Mouse (Mus musculus) urinary bladder, postnatal 10 days (tissue): ENCODE results near the gene Adpgk.
A peak's percentile ranks its signal among the peaks of the same experiment; 100 is the strongest.
"Not testable (repeated sequence)": the region's sequence is repeated elsewhere in the genome, so short reads cannot be mapped to it uniquely, and the experiment has no call there.

Experiments used
- DNase-seq: peaks from one replicate; pipeline ENCODE4 v3.0.0; 2022; ENCODE audit warnings: low spot score

The Adpgk gene

DNA sequence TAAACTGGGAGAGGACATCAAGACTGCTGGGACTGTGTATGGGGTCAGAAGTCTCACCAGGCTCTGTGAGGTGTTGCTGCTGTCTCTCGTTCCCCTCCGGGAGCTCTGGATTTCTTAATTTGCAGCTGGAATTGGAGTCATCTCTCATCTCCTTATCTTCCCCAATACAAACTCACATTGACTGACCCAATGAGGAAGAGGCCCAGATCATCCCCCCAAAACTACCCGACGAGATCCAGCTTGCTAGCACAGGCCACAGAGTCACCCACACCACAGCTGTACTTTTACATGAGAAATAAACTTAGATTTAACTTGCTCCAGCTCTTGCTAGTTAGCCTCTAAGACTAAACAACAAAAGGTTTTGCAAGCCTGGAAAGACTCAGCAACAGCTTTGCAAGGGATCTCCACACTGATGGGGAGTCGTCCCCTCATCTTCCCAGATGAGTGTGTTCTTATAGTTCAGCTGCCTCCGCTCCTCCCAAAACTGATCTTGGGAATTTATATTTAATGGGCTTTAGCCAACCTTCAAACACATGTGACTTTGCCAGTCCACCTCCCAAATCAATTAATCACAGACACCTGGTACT lies 1.7 kb upstream of the Adpgk start:
- no peak for DNase-seq

DNA sequence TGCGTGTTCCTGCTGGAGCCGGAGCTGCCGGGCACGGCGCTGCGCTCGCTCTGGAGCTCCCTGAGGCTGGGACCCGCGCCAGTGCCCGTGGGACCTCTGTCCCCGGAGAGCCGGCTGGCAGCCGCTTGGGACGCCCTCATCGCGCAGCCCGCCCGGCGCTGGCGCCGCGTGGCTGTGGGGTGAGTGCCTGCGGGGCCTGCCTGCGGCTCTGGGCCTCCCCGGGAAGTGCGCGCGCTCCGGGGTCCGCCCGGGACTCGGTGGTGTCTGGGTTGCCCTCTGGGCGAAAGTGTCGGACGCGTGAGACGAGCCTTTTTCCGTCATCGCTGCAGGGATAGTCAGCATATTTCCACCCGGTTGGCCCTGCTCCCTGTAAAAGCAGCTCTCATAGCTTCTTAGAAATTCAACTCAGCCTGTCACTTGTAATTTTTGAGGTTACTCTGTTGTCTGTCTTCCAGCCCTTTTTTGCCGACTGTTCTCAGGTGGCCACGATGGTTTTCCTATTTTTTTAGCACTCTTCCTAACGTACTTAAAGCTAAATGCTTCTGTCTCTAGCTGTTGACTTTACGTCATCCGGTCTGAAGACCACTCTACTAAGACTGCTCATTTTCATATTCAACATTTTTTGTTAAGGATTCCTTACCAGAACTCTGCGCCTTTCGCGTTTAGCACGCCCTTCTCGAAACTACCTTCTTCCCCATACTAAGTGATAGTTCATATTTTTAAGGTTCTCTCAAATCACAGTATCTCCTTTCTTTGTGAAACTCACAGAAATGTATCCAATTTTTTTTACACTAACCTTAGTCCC lies 532 bp downstream of the Adpgk start:
- DNase-seq, result no peak

DNA sequence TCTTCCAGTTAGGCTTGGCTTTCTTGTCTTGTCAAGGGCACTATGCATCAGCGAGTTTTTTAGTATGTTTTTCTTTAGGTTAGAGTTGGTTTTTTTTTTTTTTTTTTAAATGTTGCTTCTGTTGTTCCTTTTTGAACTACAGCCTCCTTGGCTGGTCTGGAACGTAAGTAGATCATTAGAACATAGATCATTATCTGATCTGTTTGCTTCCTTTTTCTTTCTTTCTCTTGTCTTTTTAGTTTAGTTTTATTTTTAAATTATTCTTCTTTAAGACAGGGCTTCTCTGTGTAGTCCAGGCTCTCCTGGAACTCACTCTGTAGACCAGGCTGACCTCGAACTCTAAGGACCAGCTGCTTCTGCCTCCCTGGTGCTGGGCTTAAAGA lies 1.1 kb downstream of the Adpgk start:
- no peak for DNase-seq

DNA sequence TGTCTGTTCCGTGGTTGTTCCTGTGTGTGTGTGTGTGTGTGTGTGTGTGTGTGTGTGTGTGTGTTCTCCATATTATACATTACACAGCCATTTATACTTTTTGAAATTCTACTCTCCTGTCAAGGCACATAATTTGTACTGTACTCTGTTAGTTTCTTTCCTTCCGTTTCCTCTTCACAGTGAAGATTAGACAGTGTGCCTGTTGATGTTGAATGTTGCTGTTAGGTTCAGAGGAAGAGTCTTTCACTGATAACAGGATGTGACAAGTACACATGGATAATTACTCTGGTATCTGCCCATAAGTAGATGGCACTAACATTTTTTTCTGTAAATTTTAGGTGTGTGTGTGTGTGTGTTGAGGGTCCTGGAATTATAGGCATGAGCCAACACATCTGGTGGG lies 5.1 kb downstream of the Adpgk start:
- no peak for DNase-seq

- no peak for DNase-seq
Observed at GRCm38 (mm10) chr9:59307890-59308289, 16.5 kb downstream of the Adpgk start.

- DNase-seq, result no peak
Observed at GRCm38 (mm10) chr9:59310582-59311283, 19.4 kb downstream of the Adpgk start.

GRCm38 (mm10) chr9:59311284-59311670 lies 19.9 kb downstream of the Adpgk start:
- DNase-seq, result no peak

- no peak for DNase-seq
Observed at GRCm38 (mm10) chr9:59316206-59316605, 24.8 kb downstream of the Adpgk start.

DNA sequence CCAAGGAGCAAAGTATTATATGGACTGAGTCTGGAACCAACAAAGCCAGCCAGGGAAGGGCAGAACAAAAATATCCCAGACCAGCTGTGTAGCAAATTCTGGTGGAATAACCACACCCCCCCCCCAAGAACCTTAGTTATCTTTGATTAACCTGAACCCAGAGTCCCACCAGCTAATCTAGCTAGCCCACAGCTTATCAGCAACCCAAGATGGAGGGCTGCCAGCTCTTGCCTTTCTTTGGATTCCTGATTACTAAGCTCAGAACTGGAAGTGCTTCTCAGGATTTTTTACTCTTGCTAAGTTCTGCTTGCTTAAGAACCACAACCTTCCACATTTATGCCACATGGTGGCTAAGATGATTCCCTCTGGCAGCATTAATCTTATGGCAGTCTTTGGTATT lies 33.0 kb downstream of the Adpgk start:
- DNase-seq, result no peak

- DNase-seq, result no peak
Observed at GRCm38 (mm10) chr9:59330055-59330454, 38.7 kb downstream of the Adpgk start.

DNA sequence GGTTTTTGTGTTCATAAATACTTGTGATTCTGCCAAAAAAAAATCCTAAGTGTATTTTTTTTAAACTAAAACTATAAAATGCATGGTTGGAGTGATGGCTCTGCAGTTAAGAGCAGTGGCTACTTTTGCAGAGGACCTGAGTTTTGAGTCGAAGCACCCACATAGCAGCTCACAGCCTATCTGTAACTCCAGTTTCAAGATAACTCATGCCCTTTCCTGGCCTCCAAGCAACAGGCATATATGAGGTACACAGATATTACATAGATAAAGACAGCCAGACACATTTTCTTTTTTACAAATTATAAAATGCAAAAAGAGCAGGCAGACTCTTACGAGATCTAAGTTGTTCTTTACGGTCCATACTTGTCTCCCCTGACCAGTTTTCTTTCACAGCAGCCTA lies 45.2 kb downstream of the Adpgk start:
- DNase-seq, result no peak

- no peak for DNase-seq
Observed at GRCm38 (mm10) chr9:59337889-59338288, 46.5 kb downstream of the Adpgk start.

DNA sequence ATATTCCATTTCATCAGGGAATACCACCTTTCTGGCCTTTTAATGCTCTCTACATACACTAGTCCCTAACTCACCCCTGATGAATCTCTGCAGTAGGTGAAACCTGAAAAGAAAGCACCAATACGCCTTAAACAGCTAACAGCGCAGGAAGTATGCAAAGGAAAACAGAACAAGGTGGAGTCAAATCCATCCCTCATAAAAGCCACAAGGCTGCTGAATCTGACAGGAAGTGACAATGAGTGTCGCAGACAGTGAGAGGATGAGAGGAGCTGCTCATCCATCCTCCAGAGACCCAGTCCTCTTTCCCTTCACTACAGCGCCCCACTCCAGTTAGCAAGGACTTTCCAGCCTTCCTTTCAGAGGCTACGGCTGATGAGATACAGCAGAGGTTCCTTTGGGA lies 47.1 kb downstream of the Adpgk start:
- DNase-seq, result no peak

GRCm38 (mm10) chr9:59339107-59339506 lies 47.7 kb downstream of the Adpgk start:
- DNase-seq, result no peak

GRCm38 (mm10) chr9:59340002-59340401 lies 48.6 kb downstream of the Adpgk start:
- no peak for DNase-seq

- no peak for DNase-seq
Observed at GRCm38 (mm10) chr9:59346176-59346575, 54.8 kb downstream of the Adpgk start.

DNA sequence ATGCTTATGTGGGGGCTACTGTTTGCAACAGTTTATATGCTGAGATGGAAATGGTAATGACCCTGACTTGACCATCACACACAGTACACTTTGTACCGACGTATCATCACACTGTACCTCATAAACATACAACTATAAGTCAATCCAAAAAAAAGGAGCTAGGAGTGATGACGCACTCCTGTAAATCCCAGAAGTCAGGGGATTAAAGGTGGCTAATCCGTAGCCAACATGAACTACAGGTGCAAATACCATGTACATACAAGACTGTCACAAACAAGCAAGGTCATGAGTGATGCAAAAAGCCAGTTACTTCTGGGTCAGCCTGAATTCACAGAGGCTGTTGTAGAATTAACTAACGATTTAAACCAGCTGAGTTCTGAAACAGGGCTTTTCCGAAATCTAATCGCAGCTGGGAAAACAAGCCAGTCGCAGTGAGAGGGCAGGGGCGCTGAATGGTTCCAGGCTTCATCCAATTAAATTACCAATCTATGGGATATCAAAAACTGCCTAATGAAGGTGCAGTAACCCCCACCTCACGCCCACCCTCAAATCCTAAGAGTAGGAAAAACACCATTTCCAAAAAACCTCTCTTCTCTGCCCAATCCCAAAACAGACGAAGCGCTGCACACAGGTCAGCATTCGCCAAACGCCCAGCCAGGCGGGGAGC lies 61.4 kb downstream of the Adpgk start:
- DNase-seq, result no peak

- DNase-seq, result peak; percentile 65
Observed at GRCm38 (mm10) chr9:59353253-59353639, 61.9 kb downstream of the Adpgk start, which contains the start of gene Bbs4. Gene Bbs4 (minus strand): TSS chr9:59353508.

- DNase-seq, result not testable (repeated sequence)
Observed at GRCm38 (mm10) chr9:59358041-59358440, 66.7 kb downstream of the Adpgk start.

DNA sequence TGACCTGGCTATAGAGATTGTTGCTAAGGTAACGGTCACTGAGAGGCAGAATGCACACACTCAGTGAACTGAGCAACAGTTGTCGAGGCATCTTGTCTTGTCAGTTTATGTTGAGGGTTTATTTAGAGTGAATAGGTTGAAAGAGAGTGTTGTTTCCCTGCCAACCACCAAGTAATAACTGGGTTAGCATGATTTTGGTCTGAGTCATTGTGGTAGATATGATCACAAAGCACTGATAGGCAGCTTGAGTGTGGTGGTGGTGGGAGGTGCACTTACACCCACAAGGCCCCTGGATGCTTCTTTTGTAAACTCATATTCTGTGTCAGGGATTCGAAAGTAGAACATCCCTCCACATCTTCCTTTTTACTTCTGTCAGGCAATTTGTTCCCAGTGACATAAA lies 69.1 kb downstream of the Adpgk start:
- not testable (repeated sequence) for DNase-seq

DNA sequence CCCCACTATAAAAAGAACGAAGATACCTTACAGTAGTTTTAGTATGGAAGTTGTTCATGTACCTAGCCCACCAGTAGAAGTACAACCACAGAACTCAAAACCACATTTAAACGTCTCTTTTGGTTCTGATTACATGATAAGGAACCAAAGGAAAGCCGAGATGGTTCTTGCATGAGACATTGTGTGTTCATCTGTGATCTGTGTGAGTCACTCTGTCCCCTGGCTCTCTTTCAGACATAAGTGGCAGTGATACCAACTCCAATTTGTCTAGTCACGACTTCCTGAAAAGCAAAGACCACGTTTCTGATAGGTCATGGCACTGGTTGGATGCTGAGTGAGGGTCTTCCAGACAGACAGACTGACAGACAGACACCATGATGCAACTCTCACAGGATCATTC lies 77.9 kb downstream of the Adpgk start:
- no peak for DNase-seq

DNA sequence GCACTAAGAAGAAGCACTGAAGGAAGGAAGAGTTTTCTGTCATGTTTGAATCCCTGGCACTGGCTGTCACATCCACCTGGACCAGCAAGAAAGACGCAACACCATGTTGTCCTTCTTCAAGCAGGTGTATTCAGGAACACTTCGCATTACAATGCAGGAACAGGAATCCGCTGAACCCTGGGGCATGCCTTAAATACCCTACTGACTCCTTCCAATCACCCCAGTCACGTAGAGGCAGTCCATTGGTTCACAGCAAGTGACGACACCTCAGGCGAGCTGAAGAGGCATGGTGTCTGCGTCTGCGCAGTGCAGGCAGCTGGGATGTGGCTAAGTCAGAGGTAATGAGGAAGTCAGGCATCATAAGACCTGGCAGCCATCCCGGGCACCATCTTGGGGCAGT lies 78.3 kb downstream of the Adpgk start:
- DNase-seq, result no peak
